Mouse (Mus musculus): Measurements from ENCODE around the gene Cenph. TPM values are rescaled to one million over a fixed set of nuclear protein-coding genes. Genes with fewer than 3 reads are reported as not detected.

The Cenph gene
- 7.8 and 9.7 TPM in 2 replicates for total RNA-seq (2023)

GRCm38 (mm10) chr13:100775252-100776055 lies at the start of gene Cenph:
Cenph (minus strand) TSS chr13:100775899.

DNA sequence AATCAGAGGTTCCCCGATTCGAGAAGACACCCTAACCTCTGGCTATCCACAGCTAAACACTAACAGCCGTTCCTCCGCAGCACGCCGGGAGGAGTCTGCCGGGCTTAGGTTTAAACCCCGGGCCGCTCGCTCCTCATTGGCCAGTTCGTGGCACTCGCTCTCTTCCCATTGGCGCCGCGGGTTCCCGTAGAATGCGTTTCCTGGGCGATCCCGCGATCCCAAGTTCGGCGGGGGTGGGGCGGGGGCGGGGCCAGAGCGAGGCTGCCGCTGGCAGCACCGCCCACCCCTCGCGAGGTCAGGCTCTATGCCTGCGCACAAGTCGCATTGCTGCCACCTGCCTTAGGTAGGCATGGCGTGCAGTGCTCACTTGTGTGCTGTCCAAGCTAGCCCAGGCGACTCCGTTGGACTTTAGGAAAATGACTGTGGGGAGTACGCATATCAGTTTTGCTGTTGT lies 10.7 kb upstream of the Cenph start, which contains the start of gene Ccnb1:
Gene Ccnb1 (minus strand): TSS at position 157 of the 454 bp plus-strand sequence.

GRCm38 (mm10) chr13:100744036-100744744 lies 31.5 kb downstream of the Cenph start, which contains the start of gene Mrps36:
Mrps36 (minus strand) TSS chr13:100744659.

GRCm38 (mm10) chr13:100730861-100731176 lies 44.9 kb downstream of the Cenph start, which contains the start of gene Cdk7:
Cdk7 (minus strand) TSS chr13:100730939.

Other genes with a start within 250 kb of the Cenph start
- gene Ocln, start 223.2 kb downstream of the Cenph start, total RNA-seq (2023): not detected in 2 replicates
- gene Marveld2, start 158.9 kb downstream of the Cenph start, total RNA-seq (2023): 0.35 and 0.54 TPM in 2 replicates
- 64.5 and 71.0 TPM in 2 replicates for gene Ak6, start 124.9 kb downstream of the Cenph start, total RNA-seq (2023)
- 18.0 and 20.8 TPM in 2 replicates for gene Rad17, start 124.8 kb downstream of the Cenph start, total RNA-seq (2023)
- gene Taf9, start 124.3 kb downstream of the Cenph start, total RNA-seq (2023): 13.3 and 19.4 TPM in 2 replicates
- 43.9 and 53.8 TPM in 2 replicates for gene Ccdc125, start 106.2 kb downstream of the Cenph start, total RNA-seq (2023)
- 20.2 and 20.7 TPM in 2 replicates for gene Cdk7, start 45.0 kb downstream of the Cenph start, total RNA-seq (2023)
- gene Mrps36, start 31.2 kb downstream of the Cenph start, total RNA-seq (2023): 6.9 and 15.5 TPM in 2 replicates
- 50.8 and 52.5 TPM in 2 replicates for gene Ccnb1, start 10.7 kb upstream of the Cenph start, total RNA-seq (2023)
- gene Slc30a5, start 57.5 kb upstream of the Cenph start, total RNA-seq (2023): 22.2 and 30.9 TPM in 2 replicates